Mouse (Mus musculus): Measurements from ENCODE around the gene Pdp2. TPM values are rescaled to one million over a fixed set of nuclear protein-coding genes. Genes with fewer than 3 reads are reported as not detected.
"Not testable (repeated sequence)": the region's sequence is repeated elsewhere in the genome, so short reads cannot be mapped to it uniquely, and the experiment has no call there.

Pdp2 gene
- polyA plus RNA-seq, 1 experiment from 2014 or later = 18.7 TPM

DNA sequence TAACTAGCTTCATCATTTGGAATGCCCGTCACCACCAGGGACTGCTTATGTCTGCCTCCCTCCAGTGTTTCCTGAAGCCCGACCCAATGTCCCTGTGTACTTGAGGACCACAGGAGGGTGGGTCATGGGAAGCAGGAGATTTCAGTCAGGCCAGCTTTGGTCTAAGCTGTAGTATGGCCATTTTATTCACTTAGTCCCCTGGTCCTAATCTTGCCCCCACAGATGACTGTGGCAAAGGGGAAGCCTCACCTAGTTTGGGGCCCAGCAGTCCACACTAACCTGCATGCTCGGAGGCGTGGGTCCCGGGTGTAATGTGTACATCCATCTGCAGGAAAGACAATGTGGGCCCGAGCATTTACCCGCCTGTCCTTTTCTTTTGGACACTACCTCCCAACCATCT is 49.0 kb downstream of the Pdp2 start:
- ATAC-seq (replicated peaks) = no peak
- Histone ChIP-seq H3K27me3 (no peaks in the 10 kb centered on the region), H3K27ac (replicated peaks) (no peak overlapping the region), H3K36me3 (peaks cover 18% of the 10 kb centered on the region; the same call in 1 of the 2 replicates), H3K9me3 (no peaks in the 10 kb centered on the region), H3K4me3 (peak overlapping the region; percentile 82), H3K9ac (replicated peaks) (no peak overlapping the region), H3K4me2 (replicated peaks) (peak overlapping the region; percentile 91), H3K4me1 (peaks cover 21% of the 10 kb centered on the region)
- 88% methylated on average over 7 of the region's 7 CpGs for WGBS

GRCm38 (mm10) chr8:104640831-104641370 is 49.6 kb downstream of the Pdp2 start:
- Histone ChIP-seq H3K9ac (replicated peaks) (peak overlapping the region; percentile 83), H3K27ac (replicated peaks) (peak overlapping the region; percentile 89; the same call in 1 of the 2 replicates), H3K4me2 (replicated peaks) (peak overlapping the region; percentile 91), H3K36me3 (peaks cover 18% of the 10 kb centered on the region; the same call in 1 of the 2 replicates), H3K4me3 (peak overlapping the region; percentile 82), H3K9me3 (no peaks in the 10 kb centered on the region), H3K4me1 (peaks cover 21% of the 10 kb centered on the region), H3K27me3 (no peaks in the 10 kb centered on the region)
- 11% methylated on average over 25 of the region's 25 CpGs for WGBS
- peak; percentile 17 for ATAC-seq (replicated peaks)

- Histone ChIP-seq H3K4me1 (peaks cover 21% of the 10 kb centered on the region), H3K27me3 (no peaks in the 10 kb centered on the region), H3K9me3 (no peaks in the 10 kb centered on the region), H3K36me3 (peaks cover 18% of the 10 kb centered on the region; the same call in 1 of the 2 replicates), H3K4me3 (peak within 1 kb of the TSS; percentile 82), H3K9ac (replicated peaks) (peak within 1 kb of the TSS; percentile 83), H3K4me2 (replicated peaks) (peak within 1 kb of the TSS; percentile 91), H3K27ac (replicated peaks) (peak within 1 kb of the TSS; percentile 89)
- under 1% methylated on average over 66 of the region's 66 CpGs for WGBS
- peak; percentile 98 for ATAC-seq (replicated peaks)
Observed at GRCm38 (mm10) chr8:104641426-104642323, 50.4 kb downstream of the Pdp2 start, which contains the start of gene Ciao2b. TSS of gene Ciao2b (minus strand) at chr8:104641965.

DNA sequence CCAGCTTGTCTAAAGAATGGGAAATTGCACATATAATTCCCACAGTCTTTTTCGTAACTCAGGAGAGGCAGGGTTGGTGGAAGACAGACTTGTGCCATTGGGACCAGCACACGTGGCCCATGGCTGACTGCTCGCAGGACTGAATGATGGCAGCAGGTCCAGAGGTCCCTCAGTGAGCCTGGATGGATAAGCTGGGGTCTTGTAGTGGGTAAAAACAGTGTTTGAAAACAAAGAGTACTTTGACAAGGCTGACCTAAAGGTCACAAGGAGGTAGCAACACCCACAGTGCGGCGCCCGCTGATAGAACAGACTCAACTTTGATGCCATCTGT is 51.0 kb downstream of the Pdp2 start:
- H3K27ac ChIP-seq (replicated peaks) = peak overlapping the region; percentile 89

GRCm38 (mm10) chr8:104644187-104644586 is 52.9 kb downstream of the Pdp2 start:
- not testable (repeated sequence) for H3K4me3 ChIP-seq; H3K36me3 ChIP-seq; H3K27me3 ChIP-seq; H3K9ac ChIP-seq (replicated peaks); H3K27ac ChIP-seq (replicated peaks); H3K9me3 ChIP-seq; ATAC-seq (replicated peaks); H3K4me2 ChIP-seq (replicated peaks)
- 61% methylated on average over 3 of the region's 3 CpGs for WGBS
- peaks cover 21% of the 10 kb centered on the region for H3K4me1 ChIP-seq

More for the DNA sequence above, 51.0 kb downstream of the Pdp2 start:
- peak; percentile 24 for ATAC-seq (replicated peaks)
- Histone ChIP-seq H3K9ac (replicated peaks) (peak overlapping the region; percentile 83), H3K36me3 (peaks cover 18% of the 10 kb centered on the region; the same call in 1 of the 2 replicates), H3K4me1 (peaks cover 21% of the 10 kb centered on the region), H3K4me3 (peak overlapping the region; percentile 82), H3K27me3 (no peaks in the 10 kb centered on the region), H3K4me2 (replicated peaks) (peak overlapping the region; percentile 91), H3K9me3 (no peaks in the 10 kb centered on the region)
- WGBS = 79% methylated on average over 6 of the region's 6 CpGs

Other genes starting within 250 kb of the Pdp2 start
- 2.6 and 2.9 TPM in 2 replicates for gene Cmtm4, start 195.6 kb upstream of the Pdp2 start, polyA plus RNA-seq (2015; fragmentation: Nextera tagmentation; extraction: Ambion mirVana)
- gene Dync1li2, start 148.4 kb upstream of the Pdp2 start, polyA plus RNA-seq (2015; fragmentation: Nextera tagmentation; extraction: Ambion mirVana) = 124 and 128 TPM in 2 replicates
- 0.17 and 0.19 TPM in 2 replicates for gene Terb1, start 81.5 kb upstream of the Pdp2 start, polyA plus RNA-seq (2015; fragmentation: Nextera tagmentation; extraction: Ambion mirVana)
- 116 and 124 TPM in 2 replicates for gene Nae1, start 56.8 kb upstream of the Pdp2 start, polyA plus RNA-seq (2015; fragmentation: Nextera tagmentation; extraction: Ambion mirVana)
- gene Car7, start 56.8 kb upstream of the Pdp2 start, polyA plus RNA-seq (2015; fragmentation: Nextera tagmentation; extraction: Ambion mirVana) = 1.7 and 2.0 TPM in 2 replicates
- gene Cdh16, start 32.9 kb downstream of the Pdp2 start, polyA plus RNA-seq (2015; fragmentation: Nextera tagmentation; extraction: Ambion mirVana) = not detected in 2 replicates
- gene Rrad, start 39.9 kb downstream of the Pdp2 start, polyA plus RNA-seq (2015; fragmentation: Nextera tagmentation; extraction: Ambion mirVana) = 2.4 and 3.0 TPM in 2 replicates
- 145 and 153 TPM in 2 replicates for gene Ciao2b, start 50.5 kb downstream of the Pdp2 start, polyA plus RNA-seq (2015; fragmentation: Nextera tagmentation; extraction: Ambion mirVana)
- gene Ces2a, start 142.6 kb downstream of the Pdp2 start, polyA plus RNA-seq (2015; fragmentation: Nextera tagmentation; extraction: Ambion mirVana) = not detected in 2 replicates
- 0.20 TPM in 2 replicates for gene Ces2b, start 240.1 kb downstream of the Pdp2 start, polyA plus RNA-seq (2015; fragmentation: Nextera tagmentation; extraction: Ambion mirVana)